Mouse (Mus musculus) spleen, embryonic (tissue): Measurements from ENCODE around the gene Aco2.

Source experiments
- CTCF ChIA-PET: fragments of 350-600 bp; sonication (Branson Sonifier 250); formaldehyde crosslinking; loops from one replicate; lab custom pipeline; 2022; lab: Charles Lee

Aco2 gene

GRCm38 (mm10) chr15:81872262-81873136 is at the start of gene Aco2:
Gene Aco2, plus strand, starts transcription at chr15:81872309.
- CTCF ChIA-PET: no interaction called here

GRCm38 (mm10) chr15:81822631-81823030 is 49.5 kb upstream of the Aco2 start:
- CTCF ChIA-PET: no interaction called here

GRCm38 (mm10) chr15:81824832-81825231 is 47.3 kb upstream of the Aco2 start:
- CTCF ChIA-PET: no interaction called here

- CTCF ChIA-PET: no interaction called here
Measured at GRCm38 (mm10) chr15:81828426-81829207, 43.5 kb upstream of the Aco2 start.

GRCm38 (mm10) chr15:81829208-81829580 is 42.9 kb upstream of the Aco2 start:
- CTCF ChIA-PET: no interaction called here

- CTCF ChIA-PET: interaction anchor here (0.5 to 0.8 kb wide), 6 partner anchors 14 to 187 kb away, joined by 3 to 6 read pairs (median 4); no protein-coding TSS in a partner anchor
Measured at GRCm38 (mm10) chr15:81830530-81830929, 41.6 kb upstream of the Aco2 start.

GRCm38 (mm10) chr15:81831136-81831825 is 40.8 kb upstream of the Aco2 start:
- CTCF ChIA-PET: interaction anchor here (0.5 to 1.0 kb wide), 9 partner anchors 13 to 189 kb away, joined by 3 to 6 read pairs (median 4); no protein-coding TSS in a partner anchor

GRCm38 (mm10) chr15:81832219-81832618 is 39.9 kb upstream of the Aco2 start:
- CTCF ChIA-PET: interaction anchor here (0.6 to 0.7 kb wide), 3 partner anchors 28 to 190 kb away, joined by 3 to 5 read pairs (median 3); no protein-coding TSS in a partner anchor

- CTCF ChIA-PET: interaction anchor here (0.7 kb wide), 1 partner anchor 116 kb away, joined by 5 read pairs; no protein-coding TSS in a partner anchor
Measured at GRCm38 (mm10) chr15:81833481-81833880, 38.6 kb upstream of the Aco2 start.

- CTCF ChIA-PET: interaction anchor here (0.6 to 0.7 kb wide), 3 partner anchors 57 to 116 kb away, joined by 3 to 5 read pairs (median 5); no protein-coding TSS in a partner anchor
Measured at GRCm38 (mm10) chr15:81834171-81834841, 37.8 kb upstream of the Aco2 start.

GRCm38 (mm10) chr15:81835007-81835880 is 36.9 kb upstream of the Aco2 start:
- CTCF ChIA-PET: interaction anchor here (0.6 to 0.7 kb wide), 2 partner anchors 56 to 1240 kb away, joined by 3 to 15 read pairs; no protein-coding TSS in a partner anchor

- CTCF ChIA-PET: interaction anchor here (0.7 kb wide), 1 partner anchor 1239 kb away, joined by 15 read pairs; no protein-coding TSS in a partner anchor
Measured at GRCm38 (mm10) chr15:81836124-81836821, 35.8 kb upstream of the Aco2 start.

GRCm38 (mm10) chr15:81836966-81837920 is 34.9 kb upstream of the Aco2 start:
- CTCF ChIA-PET: no interaction called here

- CTCF ChIA-PET: no interaction called here
Measured at GRCm38 (mm10) chr15:81838554-81839235, 33.4 kb upstream of the Aco2 start.

- CTCF ChIA-PET: no interaction called here
Measured at GRCm38 (mm10) chr15:81839634-81840033, 32.5 kb upstream of the Aco2 start.

- CTCF ChIA-PET: no interaction called here
Measured at GRCm38 (mm10) chr15:81840306-81840705, 31.8 kb upstream of the Aco2 start.

- CTCF ChIA-PET: interaction anchor here (1.0 kb wide), 1 partner anchor 148 kb away, joined by 3 read pairs; no protein-coding TSS in a partner anchor
Measured at GRCm38 (mm10) chr15:81842275-81842674, 29.8 kb upstream of the Aco2 start.
